Mouse (Mus musculus) intestine, postnatal 0 days (tissue): ENCODE measurements around the gene Slc10a6. TPM values are rescaled to one million over a fixed set of nuclear protein-coding genes. Genes with fewer than 3 reads are reported as not detected.

Experiments used
- ATAC-seq: fragments of 200-750 bp; cut with Nextera tagmentation; 2 replicates; pipeline ENCODE4 v1.8.0; 2017; ENCODE audit warnings: mild to moderate bottlenecking, moderate TSS enrichment, moderate library complexity
- H3K27ac ChIP-seq: fragments of 300-500 bp; sonication (generic); 2 replicates; pipeline ENCODE4 v1.5.1; 2014; ENCODE audit warnings: mild to moderate bottlenecking, low read depth, low read length, moderate library complexity
- H3K27me3 ChIP-seq: fragments of 300-500 bp; sonication (generic); replicated peaks from 2 replicates; pipeline ENCODE4 v1.6.1; 2014; ENCODE audit warnings: low read length, mixed read lengths; ENCODE audit not compliant: control insufficient read depth, insufficient read depth
- H3K36me3 ChIP-seq: fragments of 300-500 bp; sonication (generic); 2 replicates; pipeline ENCODE4 v1.6.1; 2014; ENCODE audit warnings: mild to moderate bottlenecking, moderate library complexity; ENCODE audit not compliant: control insufficient read depth, insufficient read depth
- H3K4me1 ChIP-seq: fragments of 300-500 bp; sonication (generic); replicated peaks from 2 replicates; pipeline ENCODE4 v1.6.1; 2014; ENCODE audit warnings: antibody characterized with exemption, low read length, mixed read lengths; ENCODE audit not compliant: control insufficient read depth, insufficient read depth
- H3K4me2 ChIP-seq: fragments of 300-500 bp; sonication (generic); replicated peaks from 2 replicates; pipeline ENCODE4 v1.6.1; 2014; ENCODE audit warnings: low read depth, mild to moderate bottlenecking, moderate library complexity
- H3K4me3 ChIP-seq: fragments of 300-500 bp; sonication (generic); 2 replicates; pipeline ENCODE4 v1.5.1; 2014; ENCODE audit warnings: low read depth, low read length
- H3K9ac ChIP-seq: fragments of 300-500 bp; sonication (generic); 2 replicates; pipeline ENCODE4 v1.6.1; 2014; ENCODE audit warnings: mild to moderate bottlenecking, low read depth, low read length
- H3K9me3 ChIP-seq: fragments of 300-500 bp; sonication (generic); 2 replicates; pipeline ENCODE4 v1.6.1; 2016; ENCODE audit warnings: mixed run types; ENCODE audit not compliant: control insufficient read depth
- CTCF ChIP-seq: sonication (generic); IDR thresholded peaks from 2 replicates; pipeline ENCODE4 v1.5.1; 2016; ENCODE audit warnings: low read depth, mild to moderate bottlenecking, control low read depth, antibody characterized with exemption, moderate library complexity
- WGBS: fragments of 180-500 bp; shearing (Covaris S2); extraction: QIAGEN DNeasy Blood & Tissue Kit; methylation state at CpG from one replicate; pipeline ENCODE4 v1.1.7; 2014; 5-methylcytosine and 5-hydroxymethylcytosine counted together
- polyA plus RNA-seq: library from polyadenylated mRNA; unstranded; fragments of >200 nt; fragmentation: Nextera tagmentation; extraction: Ambion mirVana; gene quantifications from 2 replicates; pipeline ENCODE4 v1.2.1, GENCODE M21; 2015

The Slc10a6 gene
- polyA plus RNA-seq, 1 experiment from 2014 or later = 0.56 TPM

DNA sequence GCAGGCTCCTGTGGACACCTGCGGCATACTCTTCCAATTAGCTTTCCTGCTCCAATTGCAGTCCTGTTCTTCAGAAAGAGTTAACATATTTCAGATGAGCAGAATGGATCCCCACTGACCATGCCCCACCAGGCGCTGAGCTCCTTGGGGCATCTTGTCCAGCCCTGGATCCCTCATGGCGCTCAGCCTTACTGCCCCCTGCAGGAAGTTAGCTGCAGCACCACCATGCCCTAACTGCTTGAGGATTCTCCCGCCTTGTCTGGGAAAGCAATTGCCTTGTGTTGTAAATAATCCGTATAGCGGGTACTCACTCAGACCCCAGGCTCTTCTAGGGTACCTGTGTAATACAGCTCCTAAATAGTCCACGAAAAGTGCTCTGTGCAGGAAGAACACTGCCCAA is 42.0 kb downstream of the Slc10a6 start:
- H3K4me3 ChIP-seq = no peak overlapping the region
- H3K27ac ChIP-seq = no peak overlapping the region
- no peaks in the 10 kb centered on the region for H3K4me1 ChIP-seq
- no peaks in the 10 kb centered on the region for H3K27me3 ChIP-seq
- ATAC-seq = no peak
- 76% methylated on average over 7 of the region's 7 CpGs for WGBS
- H3K9ac ChIP-seq = no peak overlapping the region
- no peaks in the 10 kb centered on the region; the same call in 1 of the 2 replicates for H3K36me3 ChIP-seq
- peak; percentile 67 for TF ChIP-seq CTCF
- no peaks in the 10 kb centered on the region for H3K9me3 ChIP-seq
- H3K4me2 ChIP-seq = no peak overlapping the region

DNA sequence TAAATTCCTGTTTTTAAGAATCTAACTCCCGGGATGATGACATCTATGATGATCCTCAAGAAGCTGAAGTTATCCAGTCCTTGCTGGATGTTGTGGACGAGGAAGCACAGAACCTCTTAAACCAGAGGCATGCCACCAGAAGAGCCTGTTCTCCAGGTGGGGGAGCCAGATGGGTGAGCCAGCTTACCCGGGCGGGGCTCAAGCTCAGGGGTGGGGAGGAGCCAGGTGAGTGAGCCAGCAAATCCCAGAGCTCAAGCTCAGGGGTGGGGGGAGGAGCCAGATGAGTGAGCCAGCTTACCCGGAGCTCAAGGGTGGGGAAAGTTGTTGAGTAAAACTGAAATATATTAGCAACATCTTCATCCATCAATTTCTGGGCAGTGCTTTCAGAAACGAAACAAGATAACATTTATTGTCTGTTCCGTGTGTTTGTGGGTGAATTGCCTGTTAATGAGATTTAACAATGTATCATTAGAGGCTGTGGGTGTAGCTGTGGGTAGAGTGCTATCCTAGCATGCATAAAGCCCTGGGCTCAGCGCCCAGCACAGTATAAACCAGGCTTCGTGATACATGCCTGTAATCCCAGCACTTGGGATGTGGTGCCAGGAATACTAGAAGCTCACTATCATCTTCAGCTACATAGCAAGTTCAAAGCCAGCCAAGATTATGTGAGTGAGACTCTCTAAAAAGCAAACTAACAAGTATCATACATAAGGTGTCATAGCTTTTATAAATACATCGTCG is 49.4 kb downstream of the Slc10a6 start:
- no peak overlapping the region for H3K9ac ChIP-seq
- H3K27ac ChIP-seq = no peak overlapping the region
- H3K9me3 ChIP-seq = no peaks in the 10 kb centered on the region
- 60% methylated on average over 11 of the region's 11 CpGs for WGBS
- H3K4me1 ChIP-seq = no peaks in the 10 kb centered on the region
- no peaks in the 10 kb centered on the region for H3K36me3 ChIP-seq
- peak; percentile 64 for ATAC-seq
- TF ChIP-seq CTCF = peak; percentile 18; the same call in 1 of the 2 replicates
- no peak overlapping the region for H3K4me3 ChIP-seq
- no peaks in the 10 kb centered on the region for H3K27me3 ChIP-seq
- H3K4me2 ChIP-seq = no peak overlapping the region

DNA sequence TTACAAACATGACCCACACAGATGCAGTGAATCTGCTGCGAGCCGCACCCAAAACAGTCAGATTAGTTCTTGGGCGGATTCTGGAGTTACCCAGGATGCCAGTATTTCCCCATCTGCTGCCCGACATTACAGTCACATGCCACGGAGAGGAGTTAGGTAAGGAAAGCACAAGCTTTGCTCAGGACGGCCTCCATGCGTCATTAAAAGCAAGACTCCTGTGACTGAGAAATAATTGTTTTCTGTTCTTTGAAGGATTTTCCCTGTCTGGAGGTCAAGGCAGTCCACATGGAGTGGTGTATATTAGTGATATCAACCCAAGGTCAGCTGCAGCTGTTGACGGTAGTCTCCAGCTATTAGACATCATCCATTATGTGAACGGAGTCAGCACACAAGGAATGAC is 59.8 kb downstream of the Slc10a6 start:
- Histone ChIP-seq H3K9ac (no peak overlapping the region), H3K4me1 (no peaks in the 10 kb centered on the region), H3K9me3 (no peaks in the 10 kb centered on the region), H3K4me2 (no peak overlapping the region), H3K36me3 (no peaks in the 10 kb centered on the region), H3K27me3 (no peaks in the 10 kb centered on the region), H3K4me3 (no peak overlapping the region), H3K27ac (no peak overlapping the region)
- no peak for TF ChIP-seq CTCF
- ATAC-seq = no peak
- WGBS = 85% methylated on average over 9 of the region's 9 CpGs

DNA sequence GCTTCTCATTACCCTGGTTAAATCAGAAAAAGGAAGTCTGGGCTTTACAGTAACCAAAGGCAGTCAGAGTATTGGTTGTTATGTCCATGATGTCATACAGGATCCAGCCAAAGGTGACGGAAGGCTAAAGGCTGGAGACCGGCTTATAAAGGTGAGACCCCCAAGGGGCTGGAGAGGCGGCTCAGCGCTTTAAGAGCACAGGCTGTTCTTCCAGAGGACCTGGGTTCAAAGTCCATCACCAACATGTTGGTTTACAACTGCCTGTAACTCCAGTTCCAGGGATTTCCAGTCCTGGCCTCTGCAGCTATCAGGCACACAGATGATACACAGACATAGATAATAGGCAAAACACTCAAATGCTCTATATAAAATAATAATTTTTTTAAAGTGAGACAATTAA is 61.2 kb downstream of the Slc10a6 start:
- Histone ChIP-seq H3K4me2 (no peak overlapping the region), H3K4me3 (no peak overlapping the region), H3K27ac (no peak overlapping the region), H3K4me1 (no peaks in the 10 kb centered on the region), H3K36me3 (no peaks in the 10 kb centered on the region), H3K9ac (no peak overlapping the region), H3K9me3 (no peaks in the 10 kb centered on the region), H3K27me3 (no peaks in the 10 kb centered on the region)
- ATAC-seq = peak; percentile 57
- no peak for TF ChIP-seq CTCF
- WGBS = 48% methylated on average over 4 of the region's 4 CpGs

DNA sequence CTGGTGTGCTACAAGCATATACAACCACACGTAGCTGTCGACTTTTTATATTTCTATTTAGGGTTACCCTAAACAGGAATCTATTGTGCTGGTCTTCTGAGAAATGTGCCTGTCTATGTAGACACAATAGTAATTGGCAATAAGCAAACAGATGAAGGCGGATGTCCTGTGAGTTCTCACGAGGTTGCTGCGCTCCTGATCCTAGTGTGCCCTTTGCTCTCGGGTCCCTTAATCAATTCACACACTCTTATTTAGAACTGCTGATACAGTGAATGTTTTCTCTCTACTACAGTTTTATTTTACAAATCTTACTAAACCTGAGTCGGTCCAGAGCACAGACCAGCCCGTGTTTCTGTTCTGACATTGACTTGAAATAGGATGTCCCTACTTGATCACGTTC is 68.7 kb downstream of the Slc10a6 start:
- no peak overlapping the region for H3K9ac ChIP-seq
- ATAC-seq = no peak
- WGBS = 89% methylated on average over 9 of the region's 9 CpGs
- no peaks in the 10 kb centered on the region for H3K9me3 ChIP-seq
- no peak for TF ChIP-seq CTCF
- H3K4me1 ChIP-seq = no peaks in the 10 kb centered on the region
- peaks cover 3% of the 10 kb centered on the region; the same call in 1 of the 2 replicates for H3K36me3 ChIP-seq
- H3K4me3 ChIP-seq = no peak overlapping the region
- no peak overlapping the region for H3K27ac ChIP-seq
- H3K27me3 ChIP-seq = no peaks in the 10 kb centered on the region
- no peak overlapping the region for H3K4me2 ChIP-seq

Other genes starting within 250 kb of the Slc10a6 start
- gene Ptpn13, start 204.2 kb downstream of the Slc10a6 start, polyA plus RNA-seq = 0.90 and 1.3 TPM in 2 replicates
- 0.23 TPM in 1 of 2 replicates, not detected in the other for gene 1700016H13Rik, start 26.6 kb upstream of the Slc10a6 start, polyA plus RNA-seq
- 5.8 and 6.8 TPM in 2 replicates for gene Aff1, start 63.0 kb upstream of the Slc10a6 start, polyA plus RNA-seq